Mouse (Mus musculus) stomach, embryonic 14.5 days (tissue): ENCODE results near the gene D6Ertd527e. TPM values are rescaled to one million over a fixed set of nuclear protein-coding genes. Genes with fewer than 3 reads are reported as not detected.

Experiments used
- ATAC-seq: fragments of 200-750 bp; cut with Nextera tagmentation; 2 replicates; pipeline ENCODE4 v1.8.0; 2017; ENCODE audit warnings: low read depth, moderate TSS enrichment; ENCODE audit not compliant: insufficient number of reproducible peaks, insufficient read depth, low FRiP score
- H3K27ac ChIP-seq: fragments of 300-500 bp; sonication (generic); 2 replicates; pipeline ENCODE4 v1.5.1; 2014; ENCODE audit warnings: mild to moderate bottlenecking, low read length, moderate library complexity, mixed read lengths
- H3K27me3 ChIP-seq: fragments of 300-500 bp; sonication (generic); 2 replicates; pipeline ENCODE4 v1.6.1; 2014; ENCODE audit warnings: low read length, control low read depth, mixed read lengths; ENCODE audit not compliant: control insufficient read depth, insufficient read depth
- H3K36me3 ChIP-seq: fragments of 300-500 bp; sonication (generic); 2 replicates; pipeline ENCODE4 v1.6.1; 2014; ENCODE audit warnings: mild to moderate bottlenecking, control low read depth, low read length, moderate library complexity, mixed read lengths; ENCODE audit not compliant: control insufficient read depth, insufficient read depth
- H3K4me1 ChIP-seq: fragments of 300-500 bp; sonication (generic); 2 replicates; pipeline ENCODE4 v1.6.1; 2014; ENCODE audit warnings: low read length, control low read depth, mixed read lengths; ENCODE audit not compliant: control insufficient read depth, insufficient read depth
- H3K4me2 ChIP-seq: fragments of 300-500 bp; sonication (generic); replicated peaks from 2 replicates; pipeline ENCODE4 v1.6.1; 2014; ENCODE audit warnings: low read depth, low read length, control low read depth
- H3K4me3 ChIP-seq: fragments of 300-500 bp; sonication (generic); 2 replicates; pipeline ENCODE4 v1.5.1; 2014; ENCODE audit warnings: low read depth, low read length, control low read depth
- H3K9ac ChIP-seq: fragments of 300-500 bp; sonication (generic); replicated peaks from 2 replicates; pipeline ENCODE4 v1.6.1; 2014; ENCODE audit warnings: low read depth, mild to moderate bottlenecking, control low read depth, low read length, moderate library complexity, mixed read lengths
- H3K9me3 ChIP-seq: fragments of 300-500 bp; sonication (generic); 2 replicates; pipeline ENCODE4 v1.6.1; 2016; ENCODE audit warnings: low read depth, low read length, control low read depth; ENCODE audit not compliant: control insufficient read depth
- WGBS: fragments of 180-500 bp; shearing (Covaris S2); extraction: QIAGEN DNeasy Blood & Tissue Kit; methylation state at CpG from one replicate; pipeline ENCODE4 v1.1.7; 2014; 5-methylcytosine and 5-hydroxymethylcytosine counted together
- polyA plus RNA-seq: library from polyadenylated mRNA; unstranded; fragments of >200 nt; fragmentation: Nextera tagmentation; extraction: Ambion mirVana; gene quantifications from 2 replicates; pipeline ENCODE4 v1.2.1, GENCODE M21; 2014

Gene D6Ertd527e
- polyA plus RNA-seq, 1 experiment from 2014 or later, result 0.29 TPM

GRCm38 (mm10) chr6:87100297-87101020 is 4.1 kb upstream of the D6Ertd527e start:
- 74% methylated on average over 9 of the region's 9 CpGs for WGBS
- Histone ChIP-seq H3K9ac (no peak overlapping the region), H3K27me3 (no peaks in the 10 kb centered on the region), H3K4me3 (no peak overlapping the region), H3K36me3 (no peaks in the 10 kb centered on the region), H3K27ac (0 out of 2 replicates have a peak overlapping the region, but pooled peaks have one; percentile 2), H3K4me2 (no peak overlapping the region), H3K4me1 (peaks cover 12% of the 10 kb centered on the region; the same call in 1 of the 2 replicates), H3K9me3 (no peaks in the 10 kb centered on the region)
- ATAC-seq, result no peak

- ATAC-seq, result peak; percentile 74; the same call in 1 of the 2 replicates
- Histone ChIP-seq H3K9me3 (no peaks in the 10 kb centered on the region), H3K4me3 (peak overlapping the region; percentile 17), H3K36me3 (no peaks in the 10 kb centered on the region), H3K4me2 (peak overlapping the region; percentile 55), H3K4me1 (peaks cover 12% of the 10 kb centered on the region; the same call in 1 of the 2 replicates), H3K9ac (peak overlapping the region; percentile 14; the same call in 1 of the 2 replicates), H3K27ac (no peak overlapping the region), H3K27me3 (no peaks in the 10 kb centered on the region)
- WGBS, result 10% methylated on average over 12 of the region's 12 CpGs
These were observed 3.1 kb upstream of the D6Ertd527e start for GRCm38 (mm10) chr6:87101281-87101954.

- 39% methylated on average over 4 of the region's 4 CpGs for WGBS
- H3K27me3 ChIP-seq, result no peaks in the 10 kb centered on the region
- no peaks in the 10 kb centered on the region for H3K36me3 ChIP-seq
- H3K4me2 ChIP-seq, result no peak overlapping the region
- H3K4me3 ChIP-seq, result no peak overlapping the region
- ATAC-seq, result no peak
- H3K4me1 ChIP-seq, result peaks cover 12% of the 10 kb centered on the region; the same call in 1 of the 2 replicates
- no peaks in the 10 kb centered on the region for H3K9me3 ChIP-seq
- H3K9ac ChIP-seq, result no peak overlapping the region
- peak overlapping the region; percentile 44 for H3K27ac ChIP-seq
These were observed 2.6 kb upstream of the D6Ertd527e start for GRCm38 (mm10) chr6:87101955-87102353.

- Histone ChIP-seq H3K36me3 (no peaks in the 10 kb centered on the region), H3K9me3 (no peaks in the 10 kb centered on the region), H3K27me3 (no peaks in the 10 kb centered on the region), H3K9ac (no peak overlapping the region), H3K4me3 (no peak overlapping the region), H3K4me2 (no peak overlapping the region), H3K4me1 (peaks cover 12% of the 10 kb centered on the region; the same call in 1 of the 2 replicates), H3K27ac (peak overlapping the region; percentile 44; the same call in 1 of the 2 replicates)
- WGBS, result 31% methylated on average over 7 of the region's 7 CpGs
- ATAC-seq, result no peak
These were observed 2.1 kb upstream of the D6Ertd527e start for GRCm38 (mm10) chr6:87102421-87102911.

- H3K4me2 ChIP-seq, result no peak overlapping the region
- H3K9me3 ChIP-seq, result no peaks in the 10 kb centered on the region
- H3K4me1 ChIP-seq, result peaks cover 12% of the 10 kb centered on the region; the same call in 1 of the 2 replicates
- H3K27me3 ChIP-seq, result no peaks in the 10 kb centered on the region
- 88% methylated on average over 1 of the region's 1 CpGs for WGBS
- H3K9ac ChIP-seq, result no peak overlapping the region
- no peak overlapping the region for H3K4me3 ChIP-seq
- no peaks in the 10 kb centered on the region for H3K36me3 ChIP-seq
- ATAC-seq, result no peak
- no peak overlapping the region for H3K27ac ChIP-seq
These were observed 1.2 kb upstream of the D6Ertd527e start for GRCm38 (mm10) chr6:87103314-87103713.

GRCm38 (mm10) chr6:87111493-87111892 is 6.9 kb downstream of the D6Ertd527e start:
- Histone ChIP-seq H3K9me3 (no peaks in the 10 kb centered on the region), H3K9ac (no peak overlapping the region), H3K36me3 (no peaks in the 10 kb centered on the region), H3K4me1 (no peaks in the 10 kb centered on the region), H3K27ac (no peak overlapping the region), H3K4me3 (no peak overlapping the region), H3K4me2 (no peak overlapping the region), H3K27me3 (no peaks in the 10 kb centered on the region)
- WGBS, result 88% methylated on average over 1 of the region's 1 CpGs
- ATAC-seq, result no peak

- Histone ChIP-seq H3K27ac (no peak overlapping the region), H3K9me3 (no peaks in the 10 kb centered on the region), H3K4me2 (no peak overlapping the region), H3K27me3 (no peaks in the 10 kb centered on the region), H3K4me3 (no peak overlapping the region), H3K4me1 (no peaks in the 10 kb centered on the region), H3K9ac (no peak overlapping the region), H3K36me3 (no peaks in the 10 kb centered on the region)
- 74% methylated on average over 6 of the region's 6 CpGs for whole genome bisulfite sequencing
- ATAC-seq, result no peak
These were observed 7.6 kb downstream of the D6Ertd527e start for GRCm38 (mm10) chr6:87112125-87112524.

- Histone ChIP-seq H3K27me3 (no peaks in the 10 kb centered on the region), H3K4me1 (no peaks in the 10 kb centered on the region), H3K9me3 (no peaks in the 10 kb centered on the region; the same call in 1 of the 2 replicates), H3K27ac (no peak overlapping the region), H3K36me3 (no peaks in the 10 kb centered on the region), H3K4me3 (no peak overlapping the region), H3K4me2 (no peak overlapping the region), H3K9ac (no peak overlapping the region)
- 76% methylated on average over 2 of the region's 2 CpGs for WGBS
- ATAC-seq, result no peak
These were observed 11.4 kb downstream of the D6Ertd527e start for GRCm38 (mm10) chr6:87115981-87116380.
